Mouse (Mus musculus) stomach, embryonic 16.5 days (tissue): Measurements from ENCODE around the gene Mgat5b. TPM values are rescaled to one million over a fixed set of nuclear protein-coding genes. Genes with fewer than 3 reads are reported as not detected.
A peak's percentile ranks its signal among the peaks of the same experiment; 100 is the strongest.

Experiments used
- ATAC-seq: fragments of 200-750 bp; cut with Nextera tagmentation; 2 replicates; pipeline ENCODE4 v1.8.0; 2017; ENCODE audit warnings: moderate number of reproducible peaks, moderate TSS enrichment; ENCODE audit not compliant: insufficient read depth, low FRiP score
- H3K27ac ChIP-seq: fragments of 300-500 bp; sonication (generic); 2 replicates; pipeline ENCODE4 v1.5.1; 2014; ENCODE audit warnings: low read length
- H3K27me3 ChIP-seq: fragments of 300-500 bp; sonication (generic); 2 replicates; pipeline ENCODE4 v1.6.1; 2014; ENCODE audit warnings: low read length, control low read depth, mixed read lengths; ENCODE audit not compliant: control insufficient read depth, insufficient read depth
- H3K36me3 ChIP-seq: fragments of 300-500 bp; sonication (generic); 2 replicates; pipeline ENCODE4 v1.6.1; 2014; ENCODE audit warnings: low read length; ENCODE audit not compliant: control insufficient read depth, insufficient read depth
- H3K4me1 ChIP-seq: fragments of 300-500 bp; sonication (generic); 2 replicates; pipeline ENCODE4 v1.6.1; 2014; ENCODE audit warnings: low read length, control low read depth, mixed read lengths; ENCODE audit not compliant: control insufficient read depth, insufficient read depth
- H3K4me2 ChIP-seq: fragments of 300-500 bp; sonication (generic); 2 replicates; pipeline ENCODE4 v1.6.1; 2014; ENCODE audit warnings: low read depth, low read length, mixed read lengths
- H3K4me3 ChIP-seq: fragments of 300-500 bp; sonication (generic); replicated peaks from 2 replicates; pipeline ENCODE4 v1.5.1; 2014; ENCODE audit warnings: mild to moderate bottlenecking, low read length
- H3K9ac ChIP-seq: fragments of 300-500 bp; sonication (generic); 2 replicates; pipeline ENCODE4 v1.6.1; 2014; ENCODE audit warnings: low read length
- H3K9me3 ChIP-seq: fragments of 300-500 bp; sonication (generic); replicated peaks from 2 replicates; pipeline ENCODE4 v1.6.1; 2016; ENCODE audit warnings: low read length, control low read depth; ENCODE audit not compliant: control insufficient read depth
- WGBS: fragments of 180-500 bp; shearing (Covaris S2); extraction: QIAGEN DNeasy Blood & Tissue Kit; methylation state at CpG from one replicate; pipeline ENCODE4 v1.1.7; 2014; 5-methylcytosine and 5-hydroxymethylcytosine counted together
- polyA plus RNA-seq: library from polyadenylated mRNA; unstranded; fragments of >200 nt; fragmentation: Nextera tagmentation; extraction: Ambion mirVana; gene quantifications from 2 replicates; pipeline ENCODE4 v1.2.1, GENCODE M21; 2015

Gene Mgat5b
- polyA plus RNA-seq, 1 experiment from 2014 or later: 0.50 TPM

DNA sequence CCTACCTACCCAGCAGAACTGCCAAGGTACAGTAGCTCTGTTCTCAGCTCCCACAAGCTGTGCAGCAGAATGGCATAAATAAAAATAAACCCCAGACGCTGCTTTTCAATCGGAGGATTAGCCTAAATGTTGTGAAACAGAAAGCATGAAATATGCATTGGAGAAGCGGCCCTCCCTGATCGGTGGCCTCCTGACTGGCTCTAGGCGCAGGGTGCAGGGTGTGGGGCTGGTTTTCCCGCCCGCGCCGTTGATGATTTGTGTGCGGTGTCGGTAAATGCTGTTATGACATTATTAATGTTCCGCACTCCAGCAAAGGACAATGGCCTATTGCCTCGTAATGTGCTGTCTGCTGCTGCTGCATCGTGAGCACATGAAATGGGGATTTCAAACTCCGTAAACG is 5.1 kb upstream of the Mgat5b start:
- Histone ChIP-seq H3K4me2 (0 out of 2 replicates have a peak overlapping the region, but pooled peaks have one; percentile 15), H3K9ac (peak overlapping the region; percentile 26; the same call in 1 of the 2 replicates), H3K36me3 (no peaks in the 10 kb centered on the region), H3K27me3 (peaks cover 21% of the 10 kb centered on the region), H3K4me1 (no peaks in the 10 kb centered on the region), H3K27ac (no peak overlapping the region), H3K9me3 (no peaks in the 10 kb centered on the region), H3K4me3 (no peak overlapping the region)
- 38% methylated on average over 16 of the region's 16 CpGs for WGBS
- ATAC-seq: no peak

DNA sequence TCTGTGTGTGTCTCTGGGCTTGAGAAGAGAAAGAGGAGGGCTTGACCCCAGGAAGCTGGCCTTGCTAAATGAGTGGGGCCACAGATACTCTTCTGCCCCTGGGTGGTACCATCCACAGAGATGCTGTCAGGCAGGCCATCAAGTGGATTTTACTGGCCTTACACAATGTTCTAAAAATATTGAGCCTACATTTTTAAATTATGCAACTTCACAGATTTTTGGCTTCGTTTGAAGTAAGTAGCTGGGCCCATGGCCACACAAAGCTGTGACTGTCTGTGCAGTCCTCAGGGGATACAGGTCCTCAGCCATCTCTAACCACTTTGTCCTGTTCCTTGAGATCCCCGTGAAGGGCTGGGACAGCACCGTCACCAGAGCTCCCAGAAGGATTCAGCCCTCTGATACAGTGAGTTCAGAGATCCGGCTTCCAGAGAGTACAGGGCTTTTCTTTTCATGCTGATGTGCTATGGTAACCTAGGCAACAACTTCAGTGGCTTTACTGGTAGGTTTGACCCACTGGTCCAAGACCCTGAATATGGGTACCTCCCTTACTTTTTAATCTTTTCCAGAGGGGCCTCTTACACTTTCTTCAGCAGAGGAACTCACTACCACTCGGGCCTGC is 4.3 kb upstream of the Mgat5b start:
- 75% methylated on average over 5 of the region's 5 CpGs for WGBS
- Histone ChIP-seq H3K4me3 (no peak overlapping the region), H3K9ac (no peak overlapping the region), H3K4me2 (no peak overlapping the region), H3K9me3 (no peaks in the 10 kb centered on the region), H3K27ac (no peak overlapping the region), H3K36me3 (no peaks in the 10 kb centered on the region), H3K4me1 (peaks cover 3% of the 10 kb centered on the region), H3K27me3 (peaks cover 28% of the 10 kb centered on the region)
- no peak for ATAC-seq

GRCm38 (mm10) chr11:116915241-116915640 is 3.4 kb upstream of the Mgat5b start:
- Histone ChIP-seq H3K9me3 (no peaks in the 10 kb centered on the region), H3K27ac (no peak overlapping the region), H3K27me3 (peaks cover 37% of the 10 kb centered on the region), H3K4me3 (no peak overlapping the region), H3K4me2 (no peak overlapping the region), H3K9ac (no peak overlapping the region), H3K36me3 (no peaks in the 10 kb centered on the region), H3K4me1 (peaks cover 4% of the 10 kb centered on the region)
- no peak for ATAC-seq
- WGBS: 83% methylated on average over 3 of the region's 3 CpGs

DNA sequence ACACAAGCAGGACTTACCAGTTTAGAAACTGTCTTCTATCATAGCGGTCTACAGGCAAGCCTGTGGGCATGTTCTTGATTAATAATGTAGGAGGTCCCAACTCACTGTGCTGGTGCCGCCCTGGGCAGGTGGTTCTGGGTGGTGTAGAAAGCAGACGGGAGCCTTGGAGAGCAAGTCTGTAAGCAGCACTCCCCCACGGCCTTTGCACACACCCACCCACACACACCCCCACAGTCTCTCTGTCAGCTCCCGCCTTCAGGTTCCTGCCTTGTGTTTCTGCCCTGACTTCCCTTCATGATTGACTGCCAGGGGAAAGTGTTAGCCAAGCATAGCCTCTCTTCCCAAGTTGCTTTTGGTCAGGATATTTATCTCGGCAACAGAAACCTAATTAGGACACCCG is 1.3 kb upstream of the Mgat5b start:
- Histone ChIP-seq H3K4me2 (no peak overlapping the region), H3K4me3 (no peak overlapping the region), H3K36me3 (no peaks in the 10 kb centered on the region), H3K9me3 (no peaks in the 10 kb centered on the region), H3K9ac (no peak overlapping the region), H3K27me3 (peaks cover 46% of the 10 kb centered on the region), H3K4me1 (peaks cover 4% of the 10 kb centered on the region), H3K27ac (no peak overlapping the region)
- WGBS: 38% methylated on average over 7 of the region's 7 CpGs
- no peak for ATAC-seq

- Histone ChIP-seq H3K27me3 (peaks cover 46% of the 10 kb centered on the region), H3K4me1 (peaks cover 4% of the 10 kb centered on the region), H3K36me3 (no peaks in the 10 kb centered on the region), H3K4me3 (peak overlapping the region; percentile 59), H3K9me3 (no peaks in the 10 kb centered on the region), H3K4me2 (peak overlapping the region; percentile 100), H3K27ac (no peak overlapping the region), H3K9ac (peak overlapping the region; percentile 75)
- 0 out of 2 replicates have a peak, but pooled peaks have one; percentile 11 for ATAC-seq
- WGBS: 3% methylated on average over 50 of the region's 58 CpGs
These were observed 740 bp downstream of the Mgat5b start for GRCm38 (mm10) chr11:116919186-116920020.

- Histone ChIP-seq H3K4me1 (peaks cover 4% of the 10 kb centered on the region), H3K27me3 (peaks cover 46% of the 10 kb centered on the region), H3K9me3 (no peaks in the 10 kb centered on the region), H3K9ac (no peak overlapping the region), H3K27ac (no peak overlapping the region), H3K4me2 (no peak overlapping the region), H3K36me3 (no peaks in the 10 kb centered on the region), H3K4me3 (no peak overlapping the region)
- 10% methylated on average over 5 of the region's 6 CpGs for WGBS
- ATAC-seq: no peak
These were observed 2.1 kb downstream of the Mgat5b start for GRCm38 (mm10) chr11:116920746-116921145.

GRCm38 (mm10) chr11:116922058-116922457 is 3.4 kb downstream of the Mgat5b start:
- peaks cover 39% of the 10 kb centered on the region for H3K27me3 ChIP-seq
- H3K4me3 ChIP-seq: no peak overlapping the region
- H3K27ac ChIP-seq: no peak overlapping the region
- H3K9me3 ChIP-seq: no peaks in the 10 kb centered on the region
- H3K4me1 ChIP-seq: peaks cover 4% of the 10 kb centered on the region
- WGBS: 45% methylated on average over 7 of the region's 7 CpGs
- no peak overlapping the region for H3K9ac ChIP-seq
- H3K36me3 ChIP-seq: no peaks in the 10 kb centered on the region
- H3K4me2 ChIP-seq: no peak overlapping the region
- ATAC-seq: no peak

- Histone ChIP-seq H3K27me3 (no peaks in the 10 kb centered on the region; the same call in none of the 2 replicates), H3K9me3 (no peaks in the 10 kb centered on the region), H3K4me1 (no peaks in the 10 kb centered on the region), H3K9ac (no peak overlapping the region), H3K27ac (no peak overlapping the region), H3K4me3 (no peak overlapping the region), H3K36me3 (no peaks in the 10 kb centered on the region), H3K4me2 (no peak overlapping the region)
- 83% methylated on average over 6 of the region's 6 CpGs for WGBS
- ATAC-seq: no peak
These were observed 9.4 kb downstream of the Mgat5b start for GRCm38 (mm10) chr11:116928031-116928430.

- H3K27ac ChIP-seq: no peak overlapping the region
- ATAC-seq: no peak
- H3K4me3 ChIP-seq: no peak overlapping the region
- no peaks in the 10 kb centered on the region for H3K27me3 ChIP-seq
- no peak overlapping the region for H3K4me2 ChIP-seq
- no peak overlapping the region for H3K9ac ChIP-seq
- H3K36me3 ChIP-seq: no peaks in the 10 kb centered on the region
- 85% methylated on average over 5 of the region's 5 CpGs for WGBS
- H3K9me3 ChIP-seq: no peaks in the 10 kb centered on the region
- 0 out of 2 replicates have a peak, but pooled peaks cover 3% of the 10 kb centered on the region for H3K4me1 ChIP-seq
These were observed 16.2 kb downstream of the Mgat5b start for GRCm38 (mm10) chr11:116934862-116935261.
